Mouse (Mus musculus): ENCODE measurements at regions not wholly inside any gene's neighbourhood (a gene's known extent, or its start where the extent isn't known, plus 50 kb on each side); places are given as distances from the start of the nearest gene placed in this dataset.

GRCm38 (mm10) chr8:127909580-127909979 lies 448.8 kb upstream of the Nrp1 start:
- H3K9ac ChIP-seq (ENCODE audit: low read depth, low read length) = no peak overlapping the region
- H3K27ac ChIP-seq (ENCODE audit: low read length) = no peak overlapping the region
- H3K4me2 ChIP-seq (ENCODE audit: low read depth, low read length) = no peak overlapping the region
- H3K9me3 ChIP-seq (ENCODE audit: control insufficient read depth, low read length) = no peaks in the 10 kb centered on the region
- no peaks in the 10 kb centered on the region for H3K27me3 ChIP-seq (replicated peaks; ENCODE audit: control insufficient read depth, insufficient read depth, low read length)
- H3K36me3 ChIP-seq (ENCODE audit: control insufficient read depth, insufficient read depth, low read length) = no peaks in the 10 kb centered on the region
- H3K4me1 ChIP-seq (ENCODE audit: control insufficient read depth, insufficient read depth, low read length) = no peaks in the 10 kb centered on the region
- ATAC-seq = no peak
- H3K4me3 ChIP-seq (ENCODE audit: low read length) = no peak overlapping the region
- 53% methylated on average over 2 of the region's 2 CpGs for whole genome bisulfite sequencing

GRCm38 (mm10) chr8:127914086-127914485 lies 444.3 kb upstream of the Nrp1 start:
- no peaks in the 10 kb centered on the region for H3K27me3 ChIP-seq (replicated peaks; ENCODE audit: control insufficient read depth, insufficient read depth, low read length)
- no peak overlapping the region for H3K27ac ChIP-seq (ENCODE audit: low read length)
- no peaks in the 10 kb centered on the region for H3K36me3 ChIP-seq (ENCODE audit: control insufficient read depth, insufficient read depth, low read length)
- H3K4me1 ChIP-seq (ENCODE audit: control insufficient read depth, insufficient read depth, low read length) = no peaks in the 10 kb centered on the region
- no peaks in the 10 kb centered on the region for H3K9me3 ChIP-seq (ENCODE audit: control insufficient read depth, low read length)
- no peak for ATAC-seq
- no peak overlapping the region for H3K4me2 ChIP-seq (ENCODE audit: low read depth, low read length)
- H3K4me3 ChIP-seq (ENCODE audit: low read length) = no peak overlapping the region
- WGBS = 67% methylated on average over 3 of the region's 3 CpGs
- no peak overlapping the region for H3K9ac ChIP-seq (ENCODE audit: low read depth, low read length)

GRCm38 (mm10) chr8:127914914-127915313 lies 443.5 kb upstream of the Nrp1 start:
- no peak overlapping the region for H3K9ac ChIP-seq (ENCODE audit: low read depth, low read length)
- WGBS = 43% methylated on average over 2 of the region's 2 CpGs
- no peaks in the 10 kb centered on the region for H3K27me3 ChIP-seq (replicated peaks; ENCODE audit: control insufficient read depth, insufficient read depth, low read length)
- H3K4me2 ChIP-seq (ENCODE audit: low read depth, low read length) = no peak overlapping the region
- H3K36me3 ChIP-seq (ENCODE audit: control insufficient read depth, insufficient read depth, low read length) = no peaks in the 10 kb centered on the region
- no peak overlapping the region for H3K4me3 ChIP-seq (ENCODE audit: low read length)
- no peak for ATAC-seq
- H3K27ac ChIP-seq (ENCODE audit: low read length) = no peak overlapping the region
- no peaks in the 10 kb centered on the region for H3K9me3 ChIP-seq (ENCODE audit: control insufficient read depth, low read length)
- no peaks in the 10 kb centered on the region for H3K4me1 ChIP-seq (ENCODE audit: control insufficient read depth, insufficient read depth, low read length)

GRCm38 (mm10) chr8:127915591-127916028 lies 442.8 kb upstream of the Nrp1 start:
- no peaks in the 10 kb centered on the region for H3K9me3 ChIP-seq (ENCODE audit: control insufficient read depth, low read length)
- 0 out of 2 replicates have a peak, but pooled peaks have one; percentile 9 for ATAC-seq
- no peak overlapping the region for H3K4me3 ChIP-seq (ENCODE audit: low read length)
- no peak overlapping the region for H3K9ac ChIP-seq (ENCODE audit: low read depth, low read length)
- H3K27me3 ChIP-seq (replicated peaks; ENCODE audit: control insufficient read depth, insufficient read depth, low read length) = no peaks in the 10 kb centered on the region
- no peak overlapping the region for H3K4me2 ChIP-seq (ENCODE audit: low read depth, low read length)
- no peaks in the 10 kb centered on the region for H3K4me1 ChIP-seq (ENCODE audit: control insufficient read depth, insufficient read depth, low read length)
- H3K36me3 ChIP-seq (ENCODE audit: control insufficient read depth, insufficient read depth, low read length) = no peaks in the 10 kb centered on the region
- WGBS = 39% methylated on average over 2 of the region's 2 CpGs
- H3K27ac ChIP-seq (ENCODE audit: low read length) = no peak overlapping the region

GRCm38 (mm10) chr8:127921925-127922324 lies 436.5 kb upstream of the Nrp1 start:
- 78% methylated on average over 1 of the region's 1 CpGs for WGBS
- H3K27me3 ChIP-seq (replicated peaks; ENCODE audit: control insufficient read depth, insufficient read depth, low read length) = no peaks in the 10 kb centered on the region

GRCm38 (mm10) chr8:127923321-127923720 lies 435.1 kb upstream of the Nrp1 start:
- ATAC-seq = no peak
- no peaks in the 10 kb centered on the region for H3K9me3 ChIP-seq (ENCODE audit: control insufficient read depth, low read length)
- WGBS = 83% methylated on average over 4 of the region's 4 CpGs

More at GRCm38 (mm10) chr8:127921925-127922324, 436.5 kb upstream of the Nrp1 start:
- Histone ChIP-seq H3K4me2 (ENCODE audit: low read depth, low read length) (no peak overlapping the region), H3K27ac (ENCODE audit: low read length) (no peak overlapping the region), H3K36me3 (ENCODE audit: control insufficient read depth, insufficient read depth, low read length) (no peaks in the 10 kb centered on the region), H3K4me1 (ENCODE audit: control insufficient read depth, insufficient read depth, low read length) (no peaks in the 10 kb centered on the region), H3K9me3 (ENCODE audit: control insufficient read depth, low read length) (no peaks in the 10 kb centered on the region), H3K4me3 (ENCODE audit: low read length) (no peak overlapping the region), H3K9ac (ENCODE audit: low read depth, low read length) (no peak overlapping the region)
- ATAC-seq = no peak

GRCm38 (mm10) chr8:127932276-127932675 lies 426.1 kb upstream of the Nrp1 start:
- ATAC-seq = no peak
- Histone ChIP-seq H3K9ac (ENCODE audit: low read depth, low read length) (no peak overlapping the region), H3K27me3 (replicated peaks; ENCODE audit: control insufficient read depth, insufficient read depth, low read length) (no peaks in the 10 kb centered on the region), H3K4me2 (ENCODE audit: low read depth, low read length) (no peak overlapping the region), H3K27ac (ENCODE audit: low read length) (no peak overlapping the region), H3K9me3 (ENCODE audit: control insufficient read depth, low read length) (no peaks in the 10 kb centered on the region), H3K36me3 (ENCODE audit: control insufficient read depth, insufficient read depth, low read length) (no peaks in the 10 kb centered on the region), H3K4me3 (ENCODE audit: low read length) (no peak overlapping the region), H3K4me1 (ENCODE audit: control insufficient read depth, insufficient read depth, low read length) (no peaks in the 10 kb centered on the region)
- 83% methylated on average over 1 of the region's 1 CpGs for WGBS

More at GRCm38 (mm10) chr8:127923321-127923720, 435.1 kb upstream of the Nrp1 start:
- no peak overlapping the region for H3K4me2 ChIP-seq (ENCODE audit: low read depth, low read length)
- H3K36me3 ChIP-seq (ENCODE audit: control insufficient read depth, insufficient read depth, low read length) = no peaks in the 10 kb centered on the region
- no peaks in the 10 kb centered on the region for H3K27me3 ChIP-seq (replicated peaks; ENCODE audit: control insufficient read depth, insufficient read depth, low read length)
- H3K9ac ChIP-seq (ENCODE audit: low read depth, low read length) = no peak overlapping the region
- no peak overlapping the region for H3K4me3 ChIP-seq (ENCODE audit: low read length)
- no peaks in the 10 kb centered on the region for H3K4me1 ChIP-seq (ENCODE audit: control insufficient read depth, insufficient read depth, low read length)
- no peak overlapping the region for H3K27ac ChIP-seq (ENCODE audit: low read length)

GRCm38 (mm10) chr8:127936792-127937435 lies 421.5 kb upstream of the Nrp1 start:
- WGBS = 83% methylated on average over 6 of the region's 6 CpGs
- Histone ChIP-seq H3K4me3 (ENCODE audit: low read length) (no peak overlapping the region), H3K9me3 (ENCODE audit: control insufficient read depth, low read length) (no peaks in the 10 kb centered on the region), H3K4me1 (ENCODE audit: control insufficient read depth, insufficient read depth, low read length) (no peaks in the 10 kb centered on the region), H3K9ac (ENCODE audit: low read depth, low read length) (no peak overlapping the region), H3K36me3 (ENCODE audit: control insufficient read depth, insufficient read depth, low read length) (no peaks in the 10 kb centered on the region), H3K4me2 (ENCODE audit: low read depth, low read length) (no peak overlapping the region), H3K27me3 (replicated peaks; ENCODE audit: control insufficient read depth, insufficient read depth, low read length) (no peaks in the 10 kb centered on the region), H3K27ac (ENCODE audit: low read length) (no peak overlapping the region)
- ATAC-seq = no peak

- Histone ChIP-seq H3K4me3 (ENCODE audit: low read length) (no peak overlapping the region), H3K4me2 (ENCODE audit: low read depth, low read length) (no peak overlapping the region), H3K27me3 (replicated peaks; ENCODE audit: control insufficient read depth, insufficient read depth, low read length) (no peaks in the 10 kb centered on the region), H3K4me1 (ENCODE audit: control insufficient read depth, insufficient read depth, low read length) (no peaks in the 10 kb centered on the region), H3K36me3 (ENCODE audit: control insufficient read depth, insufficient read depth, low read length) (no peaks in the 10 kb centered on the region), H3K9me3 (ENCODE audit: control insufficient read depth, low read length) (no peaks in the 10 kb centered on the region), H3K27ac (ENCODE audit: low read length) (no peak overlapping the region), H3K9ac (ENCODE audit: low read depth, low read length) (no peak overlapping the region)
- 37% methylated on average over 7 of the region's 7 CpGs for WGBS
- ATAC-seq = no peak
Observed at GRCm38 (mm10) chr8:127939284-127939985, 419.0 kb upstream of the Nrp1 start.

All from intestine, embryonic 16.5 days (tissue).